Mouse (Mus musculus) kidney, adult 2 months (tissue): ENCODE results near the gene Nhp2.

Experiments
- CTCF ChIP-seq: fragments of 200-500 bp; conservative IDR thresholded peaks from 2 replicates; pipeline ENCODE4 v1.5.1; 2011; ENCODE audit warnings: low read depth, mild to moderate bottlenecking, control low read depth, low read length, moderate library complexity, mixed read lengths; ENCODE audit not compliant: insufficient read depth, insufficient read length
- POLR2A ChIP-seq: fragments of 200-500 bp; IDR thresholded peaks from one replicate; pipeline ENCODE4 v1.6.1; 2011; ENCODE audit warnings: low read depth, low read length, control low read depth

DNA sequence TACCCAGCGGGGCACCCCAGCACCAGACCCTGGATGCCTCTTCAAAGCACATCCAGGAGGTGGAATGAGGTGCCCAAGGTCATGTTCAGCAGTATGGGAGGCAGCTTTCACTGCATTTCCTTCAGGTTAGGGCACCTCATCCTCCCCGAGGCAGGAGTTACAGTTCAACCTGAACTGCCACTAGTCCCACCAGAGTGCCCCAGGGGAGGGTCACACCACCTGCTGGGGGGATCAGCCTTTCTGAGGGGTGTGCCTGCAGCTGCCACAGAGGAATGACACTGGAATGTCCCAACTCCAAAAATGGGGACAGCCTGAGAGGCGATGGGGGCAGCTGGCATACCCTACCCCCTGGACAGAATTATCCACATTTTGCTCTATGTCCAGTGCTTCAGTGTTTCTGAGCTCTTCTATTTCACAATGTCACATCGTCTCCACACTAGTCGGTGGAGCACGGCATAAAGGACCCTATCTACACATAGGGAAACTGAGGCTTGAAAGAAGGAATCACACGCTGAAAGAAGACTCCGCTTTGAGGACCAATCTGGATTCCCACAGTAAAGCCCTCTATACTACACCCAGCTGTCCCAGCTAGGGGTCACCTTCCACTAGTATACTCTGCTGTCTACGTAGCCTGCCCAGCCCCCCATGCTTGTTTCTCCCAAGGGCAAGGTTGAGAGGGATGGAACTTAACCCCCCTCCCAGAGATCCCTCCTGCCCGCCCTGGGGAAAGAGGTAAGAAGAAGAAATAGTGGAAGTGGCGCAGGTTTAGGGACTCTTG lies 29.8 kb downstream of the Nhp2 start:
- TF ChIP-seq CTCF (no peak), POLR2A (no peak)
